Comparison of ENCODE assay signal across 9 mouse cellular contexts in genomic region chr12:56414861-56415765, GRCm38 (mm10).
A peak's percentile ranks its signal among the peaks of the same experiment; 100 is the strongest.
DNase-seq lines count a peak whose midpoint lies in the region; ATAC-seq and TF ChIP-seq lines count a peak whose summit lies in the region.
"Had no signal": no experiment of that assay in that cellular context is flagged by ENCODE, and none has a peak within 500 bp of the region (broad histone marks: within the 10 kb centered on the region; RNA-seq: fewer than 3 reads in every experiment).

No protein-coding gene starts in this region.

- WGBS in liver, adult 2 months = 25% methylated on average over 8 of the region's 8 CpGs
- WGBS in liver, embryonic 11.5 days = 71% methylated on average over 8 of the region's 8 CpGs

- DNase-seq in liver, adult 2 months (ENCODE audit: extremely low read depth, low read depth, low spot score) = peak; percentile 85
- no peak for DNase-seq in liver
- peak; percentile 83 for DNase-seq in cerebellum, adult 11-12 months
- peak; percentile 46 for DNase-seq in gastrocnemius, postnatal 14 days
- peak; percentile 35 to 39 for DNase-seq in left cerebral cortex, postnatal 10 days (ENCODE audit: extremely low spot score in 1 of 2, low spot score in 2 of 2)
- DNase-seq in skeletal muscle tissue, adult 2 months (ENCODE audit: low read depth, low spot score) = peak; percentile 74
- DNase-seq in liver, embryonic 11.5 days (ENCODE audit: low spot score) = no peak

- H3K4me2 ChIP-seq in liver, embryonic 11.5 days = no peak overlapping the region

- TF ChIP-seq CTCF in liver, adult 2 months (IDR thresholded peaks at IDR 0.05; ENCODE audit: low read depth, low read length) = no peak

- H3K4me1 ChIP-seq in liver, adult 2 months (ENCODE audit: control insufficient read depth, insufficient read depth, low read length) = peaks cover 2% of the 10 kb centered on the region; the same call in 1 of the 2 replicates
- H3K4me1 ChIP-seq in liver, embryonic 11.5 days (replicated peaks; ENCODE audit: control insufficient read depth, insufficient read depth, low read length) = no peaks in the 10 kb centered on the region

- no peaks in the 10 kb centered on the region for H3K36me3 ChIP-seq in liver, adult 2 months (ENCODE audit: control insufficient read depth, insufficient read depth, low read length)
- no peaks in the 10 kb centered on the region for H3K36me3 ChIP-seq in liver, embryonic 11.5 days (ENCODE audit: control insufficient read depth, insufficient read depth, low read length)

- no peak overlapping the region for H3K9ac ChIP-seq in liver, adult 2 months (ENCODE audit: low read depth, low read length)
- H3K9ac ChIP-seq in liver, embryonic 11.5 days (ENCODE audit: low read depth, low read length) = no peak overlapping the region

- intact Hi-C loops in gastrocnemius, postnatal 14 days (cut with DNase I; ENCODE audit: low total_unique reads) = no loop called here
- intact Hi-C loops in left cerebral cortex, postnatal 10 days (cut with DNase I) = no loop called here

- no peaks in the 10 kb centered on the region for H3K9me3 ChIP-seq in liver, embryonic 11.5 days (ENCODE audit: control insufficient read depth, low read length)

- no peaks in the 10 kb centered on the region for H3K79me2 ChIP-seq in liver, adult 2 months (ENCODE audit: control insufficient read depth, insufficient read depth, low read length)

- H3K27me3 ChIP-seq in liver, adult 2 months (ENCODE audit: control insufficient read depth, insufficient read depth, low read length) = peaks cover 11% of the 10 kb centered on the region; the same call in 1 of the 2 replicates
- H3K27me3 ChIP-seq in liver, embryonic 11.5 days (replicated peaks; ENCODE audit: control insufficient read depth, insufficient read depth, low read length) = no peaks in the 10 kb centered on the region

- no peak overlapping the region for H3K4me3 ChIP-seq in liver, adult 2 months (ENCODE audit: insufficient read depth, low read depth, low read length)
- H3K4me3 ChIP-seq in liver, embryonic 11.5 days (ENCODE audit: low read depth, low read length) = no peak overlapping the region
- H3K4me3 ChIP-seq: erythroblast, embryonic 14.5 days had no signal

- no peak overlapping the region for H3K27ac ChIP-seq in liver, adult 2 months (replicated peaks; ENCODE audit: insufficient read depth, low read depth, low read length)
- no peak overlapping the region for H3K27ac ChIP-seq in liver, embryonic 11.5 days (ENCODE audit: low read depth, low read length)

- ATAC-seq in activated CD4-positive, CD25-positive, alpha-beta regulatory T cell, adult 4 months = no peak
- no peak for ATAC-seq in liver, embryonic 11.5 days (replicated peaks; ENCODE audit: low FRiP score)

- TF ChIP-seq POLR2A in liver, adult 2 months (IDR thresholded peaks at IDR 0.05; ENCODE audit: extremely low read depth, insufficient read depth, low read length) = no peak

Comparison
In these comparisons a context has a peak if more than half of its experiments do, and no peak if none do; other contexts are left out.
1. DNase-seq: peak in liver, adult 2 months (single experiment), cerebellum, adult 11-12 months (single experiment), gastrocnemius, postnatal 14 days (single experiment), left cerebral cortex, postnatal 10 days (2 of 2) and skeletal muscle tissue, adult 2 months (single experiment); none in liver (single experiment) and liver, embryonic 11.5 days (single experiment).